Mouse (Mus musculus) cortical plate, adult 2 months (tissue): Measurements from ENCODE around the gene Yjefn3.

ENCODE experiments used
- CTCF ChIP-seq: fragments of 200-500 bp; IDR thresholded peaks from 2 replicates; pipeline ENCODE4 v1.5.1; 2011; ENCODE audit warnings: mild to moderate bottlenecking, control low read depth, low read length; ENCODE audit not compliant: insufficient read depth; ENCODE audit errors: extremely low read depth
- POLR2A ChIP-seq: fragments of 200-500 bp; IDR thresholded peaks from 2 replicates; pipeline ENCODE4 v1.6.1; 2011; ENCODE audit warnings: mild to moderate bottlenecking, low read length, control low read depth; ENCODE audit not compliant: insufficient read depth; ENCODE audit errors: extremely low read depth

DNA sequence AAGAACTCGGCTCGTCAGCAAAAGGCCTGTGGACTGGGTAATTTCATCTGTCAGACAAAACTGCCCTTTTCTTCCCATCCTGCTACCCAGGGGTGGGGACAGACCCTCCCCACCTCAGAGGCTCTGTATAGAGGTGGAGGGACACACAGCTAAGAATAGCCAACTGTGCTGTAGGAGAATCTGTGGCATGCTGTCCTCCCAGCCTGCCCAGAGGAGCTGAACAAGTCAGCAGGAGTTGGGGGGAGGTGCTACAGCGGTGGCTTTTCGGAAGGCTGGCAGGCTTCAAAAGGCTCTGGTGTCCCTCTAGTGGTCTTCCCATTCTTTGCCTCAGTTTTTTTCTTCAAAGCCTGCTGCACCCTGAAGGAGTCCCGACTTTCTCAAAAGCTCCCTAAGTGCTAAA lies 13.2 kb upstream of the Yjefn3 start:
- TF ChIP-seq CTCF: peak; percentile 51
- TF ChIP-seq POLR2A: no peak
